ENCODE assay signal across 26 mouse cellular contexts in the genomic region with DNA sequence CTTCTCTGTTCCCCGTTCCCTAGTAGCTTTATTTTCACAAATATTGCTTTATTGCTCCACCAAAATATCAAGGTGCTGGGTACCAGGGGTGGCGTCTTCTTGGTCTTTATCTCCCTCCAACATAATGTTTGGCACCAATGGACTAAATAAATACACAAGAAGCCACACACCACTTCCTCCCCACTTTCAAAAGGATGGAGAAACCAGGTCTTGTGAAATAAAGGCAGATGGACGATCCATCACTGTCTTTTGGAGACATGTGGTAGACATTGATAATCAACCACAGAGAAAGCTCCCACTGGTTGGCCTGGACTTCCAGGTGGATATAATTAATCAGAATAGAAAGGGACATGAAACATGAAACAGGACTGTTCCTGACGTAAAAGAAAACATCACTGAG. TPM values are rescaled to one million over a fixed set of nuclear protein-coding genes. Genes with fewer than 3 reads are reported as not detected.
"Had no signal": no experiment of that assay in that cellular context is flagged by ENCODE, and none has a peak within 500 bp of the region (broad histone marks: within the 10 kb centered on the region; RNA-seq: fewer than 3 reads in every experiment).

No protein-coding gene starts in this region.

- H3K4me2 ChIP-seq: intestine, embryonic 15.5 days; limb, embryonic 12.5 days; limb, embryonic 15.5 days; liver, embryonic 11.5 days; lung, embryonic 14.5 days; midbrain, embryonic 11.5 days; midbrain, embryonic 15.5 days had no signal

- H3K9ac ChIP-seq: intestine, embryonic 15.5 days; limb, embryonic 12.5 days; limb, embryonic 15.5 days; liver, embryonic 14.5 days; liver, postnatal 0 days; lung, embryonic 14.5 days; midbrain, embryonic 15.5 days had no signal

- H3K4me1 ChIP-seq: intestine, embryonic 15.5 days; limb, embryonic 12.5 days; limb, embryonic 15.5 days had no signal

- ATAC-seq: intestine, embryonic 15.5 days; liver, postnatal 0 days; lung, postnatal 0 days; midbrain, embryonic 15.5 days had no signal

- H3K4me3 ChIP-seq: intestine, embryonic 15.5 days; limb, embryonic 12.5 days; limb, embryonic 15.5 days; midbrain, embryonic 15.5 days had no signal

- DNase-seq: kidney, adult 11 months; kidney, adult 9 months; kidney, postnatal 14 days; kidney, postnatal 4 days; left cerebral cortex, postnatal 4 days; liver, postnatal 0 days; lung, embryonic 14.5 days; thymus, adult 2 months; thymus, postnatal 14 days; thymus, postnatal 4 days had no signal

- H3K36me3 ChIP-seq: intestine, embryonic 15.5 days; limb, embryonic 12.5 days; limb, embryonic 15.5 days; midbrain, embryonic 15.5 days had no signal

- H3K27me3 ChIP-seq: intestine, embryonic 15.5 days; limb, embryonic 12.5 days; limb, embryonic 15.5 days had no signal

- H3K9me3 ChIP-seq: intestine, embryonic 15.5 days; limb, embryonic 12.5 days; limb, embryonic 15.5 days; midbrain, embryonic 15.5 days had no signal

- H3K27ac ChIP-seq: intestine, embryonic 15.5 days; limb, embryonic 12.5 days; limb, embryonic 15.5 days; liver, embryonic 14.5 days; macrophage; midbrain, embryonic 15.5 days; stomach, postnatal 0 days had no signal

RNA-seq across cellular contexts. Expression of a gene that starts 45.6 kb away (rescaled TPM):
- total RNA-seq: layer of hippocampus, adult 18-20 months; layer of hippocampus, postnatal 14 days; left cerebral cortex, adult 8-10 months; left cerebral cortex, postnatal 14 days; left cerebral cortex, postnatal 4 days; megakaryocyte-erythroid progenitor cell, adult 5-6 weeks had no signal
- polyA plus RNA-seq: limb, embryonic 12.5 days; liver, postnatal 0 days; lung, embryonic 14.5 days; lung, postnatal 0 days; macrophage; spleen, adult 2 months had no signal
